Mouse (Mus musculus): ENCODE measurements around the gene Slc9a1. TPM values are rescaled to one million over a fixed set of nuclear protein-coding genes. Genes with fewer than 3 reads are reported as not detected.

Gene Slc9a1
- 10 to 100 TPM in 1 of 2 experiments, 1 to 10 TPM in 1; 6.0 to 25.5 TPM for polyA plus RNA-seq (2012; fragmentation: generic; extraction: Trizol)

GRCm38 (mm10) chr4:133369553-133370297 is at the start of gene Slc9a1:
Slc9a1 (plus strand) TSS chr4:133369706.

GRCm38 (mm10) chr4:133353367-133354365 is 15.8 kb upstream of the Slc9a1 start, which contains the start of gene Wdtc1:
Wdtc1 (minus strand) TSS chr4:133353481.

Other genes starting within 250 kb of the Slc9a1 start
- gene Wasf2, start 239.2 kb upstream of the Slc9a1 start, polyA plus RNA-seq (2012; fragmentation: generic; extraction: Trizol) = 10 to 100 TPM in 1 of 2 experiments, 1 to 10 TPM in 1; 9.9 to 56.7 TPM
- gene Cd164l2, start 157.6 kb upstream of the Slc9a1 start, polyA plus RNA-seq (2012; fragmentation: generic; extraction: Trizol) = under 1 TPM; 0.05 to 0.11 TPM
- gene Gpr3, start 157.2 kb upstream of the Slc9a1 start, polyA plus RNA-seq (2012; fragmentation: generic; extraction: Trizol) = under 1 TPM; 0.02 to 0.13 TPM
- gene Map3k6, start 128.9 kb upstream of the Slc9a1 start, polyA plus RNA-seq (2012; fragmentation: generic; extraction: Trizol) = 1 to 10 TPM in 1 of 2 experiments, under 1 TPM in 1; 0.74 to 1.4 TPM
- gene Sytl1, start 106.6 kb upstream of the Slc9a1 start, polyA plus RNA-seq (2012; fragmentation: generic; extraction: Trizol) = 1 to 10 TPM in 1 of 2 experiments, under 1 TPM in 1; 0.62 to 3.1 TPM
- gene Tmem222, start 91.9 kb upstream of the Slc9a1 start, polyA plus RNA-seq (2012; fragmentation: generic; extraction: Trizol) = 10 to 100 TPM; 54.9 to 80.1 TPM
- gene Wdtc1, start 16.2 kb upstream of the Slc9a1 start, polyA plus RNA-seq (2012; fragmentation: generic; extraction: Trizol) = 10 to 100 TPM in 1 of 2 experiments, 1 to 10 TPM in 1; 9.9 to 23.1 TPM
- 10 to 100 TPM; 10.2 to 10.5 TPM for gene Tent5b, start 110.4 kb downstream of the Slc9a1 start, polyA plus RNA-seq (2012; fragmentation: generic; extraction: Trizol)
- 1 to 10 TPM; 2.5 to 6.5 TPM for gene Trnp1, start 128.8 kb downstream of the Slc9a1 start, polyA plus RNA-seq (2012; fragmentation: generic; extraction: Trizol)
- gene Kdf1, start 149.3 kb downstream of the Slc9a1 start, polyA plus RNA-seq (2012; fragmentation: generic; extraction: Trizol) = under 1 TPM in 1 of 2 experiments, not detected in 1; 0.07 TPM
- 100 to 1,000 TPM; 131 TPM for gene Nudc, start 176.3 kb downstream of the Slc9a1 start, polyA plus RNA-seq (2012; fragmentation: generic; extraction: Trizol)
- not detected for gene Nr0b2, start 183.7 kb downstream of the Slc9a1 start, polyA plus RNA-seq (2012; fragmentation: generic; extraction: Trizol)
- 1 to 10 TPM; 3.6 to 6.5 TPM for gene Gpatch3, start 205.0 kb downstream of the Slc9a1 start, polyA plus RNA-seq (2012; fragmentation: generic; extraction: Trizol)
- gene Gpn2, start 214.7 kb downstream of the Slc9a1 start, polyA plus RNA-seq (2012; fragmentation: generic; extraction: Trizol) = 10 to 100 TPM; 15.3 to 16.3 TPM
- 1 to 10 TPM in 1 of 2 experiments, under 1 TPM in 1; 0.21 to 1.9 TPM for gene Sfn, start 232.5 kb downstream of the Slc9a1 start, polyA plus RNA-seq (2012; fragmentation: generic; extraction: Trizol)